Mouse (Mus musculus) B cell, adult 62 days (primary cell): Measurements from ENCODE around the gene Vmn2r106. TPM values are rescaled to one million over a fixed set of nuclear protein-coding genes. Genes with fewer than 3 reads are reported as not detected.

Experiments used
- total RNA-seq: library from RNA; stranded (reverse); gene quantifications from 4 replicates; pipeline ENCODE4 v1.2.4, GENCODE M21; 2023

The Vmn2r106 gene
- not detected in 4 replicates for total RNA-seq

DNA sequence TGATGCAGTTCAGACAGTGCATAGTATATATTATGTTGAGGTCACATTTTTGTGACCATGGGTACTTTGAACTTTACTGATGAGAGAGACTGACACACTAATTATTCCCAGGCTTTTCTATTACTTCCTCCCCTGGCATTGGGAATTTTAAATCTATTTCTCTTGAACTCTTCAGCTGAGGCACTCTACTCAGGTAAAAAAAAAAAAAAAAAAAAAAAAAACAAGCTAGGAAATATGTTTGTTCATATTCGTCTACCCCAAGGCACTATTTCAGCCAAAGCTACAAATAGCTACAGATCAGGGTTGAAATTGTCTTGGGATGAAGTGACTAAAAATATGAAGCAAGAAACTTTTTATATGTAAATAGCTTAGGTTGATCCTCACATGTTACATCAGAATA lies at the start of gene Vmn2r106:
Vmn2r106 (minus strand) TSS at position 101 of the 400 bp plus-strand sequence.

GRCm38 (mm10) chr17:20234952-20235351 lies 50.4 kb downstream of the Vmn2r106 start, which contains the start of gene Vmn2r105:
Gene Vmn2r105 (minus strand): TSS chr17:20235052.

Other genes starting within 250 kb of the Vmn2r106 start
- not detected in 4 replicates for gene Vmn2r104, start 237.2 kb downstream of the Vmn2r106 start, total RNA-seq
- not detected in 4 replicates for gene Fpr-rs7, start 171.3 kb downstream of the Vmn2r106 start, total RNA-seq
- not detected in 4 replicates for gene Fpr-rs6, start 102.5 kb downstream of the Vmn2r106 start, total RNA-seq
- not detected in 4 replicates for gene Vmn2r105, start 50.5 kb downstream of the Vmn2r106 start, total RNA-seq
- gene Vmn2r107, start 59.7 kb upstream of the Vmn2r106 start, total RNA-seq = not detected in 4 replicates
- gene Vmn1r224, start 128.6 kb upstream of the Vmn2r106 start, total RNA-seq = not detected in 4 replicates
- gene Vmn2r108, start 195.8 kb upstream of the Vmn2r106 start, total RNA-seq = 0.09 TPM in 2 of 4 replicates, not detected in the others
- gene Vmn1r225, start 212.6 kb upstream of the Vmn2r106 start, total RNA-seq = not detected in 4 replicates